Mouse (Mus musculus): ENCODE measurements around the gene Arhgef16. TPM values are rescaled to one million over a fixed set of nuclear protein-coding genes. Genes with fewer than 3 reads are reported as not detected.
A peak's percentile ranks its signal among the peaks of the same experiment; 100 is the strongest.

The Arhgef16 gene
- polyA plus RNA-seq, 2 experiments, result 4.2 to 6.2 TPM

DNA sequence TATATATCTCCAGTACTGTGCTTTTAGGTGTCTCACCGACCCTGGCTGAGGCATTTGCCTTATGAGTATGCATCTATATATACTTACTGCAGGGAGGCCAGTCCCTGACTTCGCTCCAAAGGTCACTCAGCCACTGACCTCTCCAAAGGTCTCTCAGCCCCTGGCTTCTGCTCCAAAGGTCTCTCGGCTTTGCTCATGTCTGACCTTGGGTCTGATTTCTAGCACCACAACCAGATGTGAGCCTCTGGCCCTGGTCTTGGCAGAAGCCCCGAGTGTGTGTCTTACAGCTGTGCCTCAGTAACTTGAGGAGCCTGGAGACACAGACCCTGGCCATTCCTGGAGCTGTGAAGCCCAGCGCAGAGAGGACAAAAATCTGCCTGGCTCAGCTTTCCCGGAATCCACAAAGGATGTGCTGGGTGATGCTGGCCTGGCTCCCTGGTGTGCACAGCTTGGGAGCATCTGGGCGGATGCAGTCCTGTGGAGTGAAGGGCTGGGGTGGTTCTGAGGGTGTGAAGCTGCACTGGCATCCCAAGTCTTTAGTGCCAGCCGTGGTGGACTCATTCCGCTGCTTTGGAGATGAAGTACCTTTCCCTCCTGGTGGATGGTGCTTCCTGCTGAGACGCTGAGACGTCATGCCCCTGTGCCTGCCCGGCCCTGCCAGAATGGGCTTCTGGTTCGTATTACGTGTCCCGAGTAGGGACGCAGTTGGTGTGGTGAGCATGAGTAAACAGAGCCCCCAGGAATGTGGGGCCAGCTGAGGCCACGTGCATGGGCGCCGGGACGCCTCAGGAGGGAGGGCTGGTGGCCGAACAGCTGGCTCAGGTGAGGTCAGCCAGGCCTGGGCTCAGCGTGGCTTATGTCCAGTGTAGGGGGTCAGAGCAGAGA is 54.0 kb downstream of the Arhgef16 start:
- no peak for DNase-seq (ENCODE audit: low spot score)
- WGBS, result 23% methylated on average over 22 of the region's 22 CpGs
- Histone ChIP-seq H3K36me3 (ENCODE audit: control insufficient read depth, insufficient read depth, low read length) (peaks cover 7% of the 10 kb centered on the region), H3K4me1 (ENCODE audit: control insufficient read depth, insufficient read depth, low read length) (peaks cover 45% of the 10 kb centered on the region), H3K9me3 (ENCODE audit: control insufficient read depth, low read length) (no peaks in the 10 kb centered on the region), H3K4me2 (replicated peaks; ENCODE audit: low read depth, low read length, severe bottlenecking) (0 out of 2 replicates have a peak overlapping the region, but pooled peaks have one; percentile 8), H3K4me3 (replicated peaks; ENCODE audit: low read length) (no peak overlapping the region), H3K27ac (replicated peaks; ENCODE audit: low read depth, low read length) (peak overlapping the region; percentile 75), H3K9ac (ENCODE audit: low read depth, low read length, severe bottlenecking) (0 out of 2 replicates have a peak overlapping the region, but pooled peaks have one; percentile 25), H3K27me3 (ENCODE audit: control insufficient read depth, insufficient read depth, low read length) (no peaks in the 10 kb centered on the region)
- peak; percentile 69 for ATAC-seq (ENCODE audit: low FRiP score, low read depth)
- TF ChIP-seq POLR2A (IDR thresholded peaks at IDR 0.05; ENCODE audit: borderline replicate concordance, extremely low read depth, insufficient read depth, insufficient read length), result no peak

DNA sequence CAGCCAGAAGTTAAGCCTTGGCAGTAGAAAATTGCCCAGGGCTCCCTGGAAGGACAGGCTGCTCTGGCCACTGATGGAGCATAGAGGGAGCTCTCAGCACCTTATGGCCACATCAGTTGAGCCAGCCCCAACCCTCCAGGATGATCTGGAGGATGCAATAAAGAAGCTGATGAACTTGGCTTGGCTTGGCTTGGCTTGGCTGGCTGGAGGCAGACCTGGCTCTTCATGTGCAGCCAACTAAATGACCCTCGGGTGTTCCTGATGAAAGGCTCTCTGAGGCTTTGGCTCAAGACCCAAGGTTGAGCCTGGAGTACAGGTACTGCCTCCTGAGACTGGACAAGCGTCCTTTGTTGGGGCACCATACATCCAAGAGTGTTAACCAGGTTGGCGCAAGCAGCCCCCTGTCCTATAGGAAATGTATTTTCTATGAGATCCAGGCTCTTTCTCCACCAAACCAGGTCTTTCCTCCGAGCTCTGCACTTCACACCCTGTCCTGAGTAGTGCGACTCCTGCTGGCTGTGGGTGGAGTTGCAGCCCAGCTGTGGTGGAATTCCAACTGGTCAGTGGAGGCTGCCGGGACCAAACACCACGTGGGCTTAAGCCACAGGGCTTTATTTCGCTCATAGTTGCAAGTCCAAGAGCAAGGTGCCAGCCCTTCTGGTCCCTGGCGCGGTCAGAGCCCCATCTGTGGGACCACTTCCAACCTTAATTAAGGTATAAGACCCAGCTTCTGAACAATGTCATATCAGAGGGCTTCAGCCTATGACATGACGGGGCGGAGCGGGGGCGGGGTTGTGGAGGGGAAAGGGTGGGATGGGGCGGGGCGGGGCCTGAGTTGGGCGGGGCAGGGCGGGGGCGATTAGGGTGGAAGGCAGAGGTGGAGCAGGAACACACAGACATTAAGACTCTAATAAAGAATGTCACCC is 55.1 kb downstream of the Arhgef16 start:
- Histone ChIP-seq H3K9me3 (ENCODE audit: control insufficient read depth, low read length) (no peaks in the 10 kb centered on the region), H3K4me2 (replicated peaks; ENCODE audit: low read depth, low read length, severe bottlenecking) (peak overlapping the region; percentile 25; the same call in 1 of the 2 replicates), H3K27me3 (ENCODE audit: control insufficient read depth, insufficient read depth, low read length) (no peaks in the 10 kb centered on the region), H3K9ac (ENCODE audit: low read depth, low read length, severe bottlenecking) (no peak overlapping the region), H3K4me3 (replicated peaks; ENCODE audit: low read length) (no peak overlapping the region), H3K4me1 (ENCODE audit: control insufficient read depth, insufficient read depth, low read length) (peaks cover 45% of the 10 kb centered on the region), H3K27ac (replicated peaks; ENCODE audit: low read depth, low read length) (no peak overlapping the region), H3K36me3 (ENCODE audit: control insufficient read depth, insufficient read depth, low read length) (peaks cover 2% of the 10 kb centered on the region; the same call in 1 of the 2 replicates)
- ATAC-seq (ENCODE audit: low FRiP score, low read depth), result 0 out of 2 replicates have a peak, but pooled peaks have one; percentile 16
- no peak for TF ChIP-seq POLR2A (IDR thresholded peaks at IDR 0.05; ENCODE audit: borderline replicate concordance, extremely low read depth, insufficient read depth, insufficient read length)
- peak; percentile 50 for DNase-seq (ENCODE audit: low spot score)
- WGBS, result 10% methylated on average over 18 of the region's 19 CpGs

DNA sequence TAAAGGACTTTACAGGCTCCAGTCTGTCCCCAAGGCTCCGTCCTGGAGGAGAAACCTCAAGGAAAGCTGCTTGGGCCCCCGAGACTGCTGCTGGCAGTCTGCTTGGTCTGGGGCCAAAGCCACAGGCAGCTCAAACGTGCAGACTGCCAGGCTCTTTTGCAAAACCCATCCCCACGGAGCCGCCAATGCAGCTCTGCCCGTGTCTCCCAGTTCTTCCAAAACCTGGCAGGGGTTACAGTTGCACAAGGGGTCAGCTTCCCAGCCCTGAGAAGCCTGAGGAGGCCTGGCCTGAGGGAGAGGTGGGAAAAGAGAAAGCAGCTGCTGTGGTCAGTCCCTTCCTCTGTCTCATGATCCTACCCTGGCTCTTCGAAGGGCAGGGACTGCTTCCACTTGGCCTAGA is 56.1 kb downstream of the Arhgef16 start:
- H3K36me3 ChIP-seq (ENCODE audit: control insufficient read depth, insufficient read depth, low read length), result no peaks in the 10 kb centered on the region; the same call in 1 of the 2 replicates
- no peak for ATAC-seq (ENCODE audit: low FRiP score, low read depth)
- WGBS, result 60% methylated on average over 7 of the region's 7 CpGs
- no peak for DNase-seq (ENCODE audit: low spot score)
- no peak overlapping the region for H3K4me3 ChIP-seq (replicated peaks; ENCODE audit: low read length)
- no peak overlapping the region for H3K4me2 ChIP-seq (replicated peaks; ENCODE audit: low read depth, low read length, severe bottlenecking)
- TF ChIP-seq POLR2A (IDR thresholded peaks at IDR 0.05; ENCODE audit: borderline replicate concordance, extremely low read depth, insufficient read depth, insufficient read length), result no peak
- no peaks in the 10 kb centered on the region for H3K9me3 ChIP-seq (ENCODE audit: control insufficient read depth, low read length)
- H3K27ac ChIP-seq (replicated peaks; ENCODE audit: low read depth, low read length), result no peak overlapping the region; the same call in 1 of the 2 replicates
- H3K27me3 ChIP-seq (ENCODE audit: control insufficient read depth, insufficient read depth, low read length), result no peaks in the 10 kb centered on the region
- H3K4me1 ChIP-seq (ENCODE audit: control insufficient read depth, insufficient read depth, low read length), result peaks cover 45% of the 10 kb centered on the region
- no peak overlapping the region for H3K9ac ChIP-seq (ENCODE audit: low read depth, low read length, severe bottlenecking)

DNA sequence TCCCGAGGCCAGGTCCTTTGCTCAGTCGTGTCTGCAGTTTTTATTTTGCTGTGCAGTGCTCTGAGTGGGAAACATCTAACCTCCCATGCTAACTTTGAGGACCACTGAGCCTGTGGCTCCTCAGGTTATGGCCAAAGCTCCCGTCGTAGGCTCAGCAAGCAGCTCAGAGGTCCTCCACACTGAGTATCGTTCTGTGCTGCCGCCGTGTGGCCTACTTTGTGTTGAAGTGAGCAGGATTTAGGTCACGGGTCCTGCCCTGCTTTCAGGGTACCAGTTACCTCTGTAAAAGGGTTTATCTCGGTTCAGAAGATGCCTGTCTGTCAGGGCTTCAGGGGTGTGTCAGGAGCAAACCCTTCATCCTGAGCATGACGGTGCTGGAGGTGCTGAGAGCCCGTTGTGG is 60.9 kb downstream of the Arhgef16 start:
- no peaks in the 10 kb centered on the region; the same call in 1 of the 2 replicates for H3K36me3 ChIP-seq (ENCODE audit: control insufficient read depth, insufficient read depth, low read length)
- H3K9me3 ChIP-seq (ENCODE audit: control insufficient read depth, low read length), result no peaks in the 10 kb centered on the region
- DNase-seq (ENCODE audit: low spot score) (no peak), ATAC-seq (ENCODE audit: low FRiP score, low read depth) (no peak)
- H3K27ac ChIP-seq (replicated peaks; ENCODE audit: low read depth, low read length), result no peak overlapping the region
- no peak for TF ChIP-seq POLR2A (IDR thresholded peaks at IDR 0.05; ENCODE audit: borderline replicate concordance, extremely low read depth, insufficient read depth, insufficient read length)
- 59% methylated on average over 11 of the region's 11 CpGs for WGBS
- no peak overlapping the region for H3K9ac ChIP-seq (ENCODE audit: low read depth, low read length, severe bottlenecking)
- peaks cover 38% of the 10 kb centered on the region for H3K4me1 ChIP-seq (ENCODE audit: control insufficient read depth, insufficient read depth, low read length)
- no peak overlapping the region for H3K4me2 ChIP-seq (replicated peaks; ENCODE audit: low read depth, low read length, severe bottlenecking)
- H3K4me3 ChIP-seq (replicated peaks; ENCODE audit: low read length), result no peak overlapping the region
- H3K27me3 ChIP-seq (ENCODE audit: control insufficient read depth, insufficient read depth, low read length), result no peaks in the 10 kb centered on the region

DNA sequence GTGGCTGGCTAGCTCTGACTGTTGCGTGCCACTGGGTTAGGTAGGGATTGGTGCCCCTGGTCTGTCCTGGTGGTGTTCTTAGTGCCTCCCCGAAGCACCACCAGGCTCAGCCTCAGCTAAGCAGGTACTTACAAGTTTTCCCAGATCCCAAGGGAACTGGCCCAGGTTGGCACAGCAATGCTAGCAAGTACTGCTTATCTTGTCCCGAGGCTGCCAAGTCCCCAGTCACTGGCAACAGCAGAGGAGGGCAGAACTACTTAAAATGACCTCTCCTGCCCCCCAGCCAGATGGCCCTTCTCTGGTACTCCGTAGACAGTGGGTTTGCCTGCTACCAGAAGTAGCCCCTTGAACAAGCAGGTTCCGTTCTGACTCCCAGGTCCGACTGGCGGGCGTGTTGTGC is 62.3 kb downstream of the Arhgef16 start:
- Histone ChIP-seq H3K4me2 (replicated peaks; ENCODE audit: low read depth, low read length, severe bottlenecking) (0 out of 2 replicates have a peak overlapping the region, but pooled peaks have one; percentile 13), H3K27ac (replicated peaks; ENCODE audit: low read depth, low read length) (no peak overlapping the region), H3K27me3 (ENCODE audit: control insufficient read depth, insufficient read depth, low read length) (no peaks in the 10 kb centered on the region), H3K4me1 (ENCODE audit: control insufficient read depth, insufficient read depth, low read length) (peaks cover 30% of the 10 kb centered on the region), H3K4me3 (replicated peaks; ENCODE audit: low read length) (peak overlapping the region; percentile 5; the same call in 1 of the 2 replicates), H3K9me3 (ENCODE audit: control insufficient read depth, low read length) (no peaks in the 10 kb centered on the region), H3K36me3 (ENCODE audit: control insufficient read depth, insufficient read depth, low read length) (no peaks in the 10 kb centered on the region; the same call in 1 of the 2 replicates), H3K9ac (ENCODE audit: low read depth, low read length, severe bottlenecking) (no peak overlapping the region)
- no peak for ATAC-seq (ENCODE audit: low FRiP score, low read depth)
- DNase-seq (ENCODE audit: low spot score), result no peak
- no peak for TF ChIP-seq POLR2A (IDR thresholded peaks at IDR 0.05; ENCODE audit: borderline replicate concordance, extremely low read depth, insufficient read depth, insufficient read length)
- 74% methylated on average over 8 of the region's 8 CpGs for WGBS

Measured in limb, embryonic 14.5 days (tissue).